Mouse (Mus musculus): ENCODE data around the gene Cep72.

- TF ChIP-seq CTCF (IDR thresholded peaks at IDR 0.05; ENCODE audit: control insufficient read depth, insufficient read depth, insufficient read length) (no peak), MYOG (IDR thresholded peaks at IDR 0.05; ENCODE audit: control insufficient read depth, extremely low read depth, insufficient read length) (no peak), MAX (IDR thresholded peaks at IDR 0.05) (no peak), USF1 (IDR thresholded peaks at IDR 0.05; ENCODE audit: low read depth) (no peak)
Measured at GRCm38 (mm10) chr13:74008948-74009718, 53.0 kb downstream of the Cep72 start, which contains the start of gene Tppp.

Data from C2C12 (cell line).